ENCODE assay signal across 16 mouse cellular contexts in the genomic region with DNA sequence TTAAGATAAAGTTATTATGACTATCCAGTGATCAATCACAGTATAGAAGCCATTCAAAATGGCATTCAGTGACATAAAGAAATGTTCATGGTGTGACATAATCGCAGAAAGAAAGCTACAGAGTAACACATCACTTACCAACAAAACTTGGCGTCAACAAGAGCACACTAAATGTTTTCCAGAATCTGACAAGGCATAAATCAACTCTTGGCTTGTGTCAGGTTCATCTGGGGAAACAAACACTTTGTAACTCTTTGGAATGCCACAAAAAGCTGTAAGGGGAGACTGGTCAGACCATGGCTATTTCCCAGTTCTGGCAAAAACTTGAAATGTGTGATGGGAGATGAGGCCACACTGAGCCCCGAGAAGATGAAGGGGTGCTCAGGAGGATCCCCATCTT. TPM values are rescaled to one million over a fixed set of nuclear protein-coding genes. Genes with fewer than 3 reads are reported as not detected.
DNase-seq lines count a peak whose midpoint lies in the region; ATAC-seq lines count a peak whose summit lies in the region.
"Had no signal": no experiment of that assay in that cellular context is flagged by ENCODE, and none has a peak within 500 bp of the region (broad histone marks: within the 10 kb centered on the region; RNA-seq: fewer than 3 reads in every experiment).

No protein-coding gene starts in this region.

- H3K36me3 ChIP-seq in hindbrain, embryonic 15.5 days = no peaks in the 10 kb centered on the region
- no peaks in the 10 kb centered on the region for H3K36me3 ChIP-seq in hindbrain, embryonic 11.5 days (ENCODE audit: control insufficient read depth, insufficient read depth, low read length)
- H3K36me3 ChIP-seq in limb, embryonic 15.5 days = no peaks in the 10 kb centered on the region
- H3K36me3 ChIP-seq in limb, embryonic 10.5 days = no peaks in the 10 kb centered on the region
- no peaks in the 10 kb centered on the region for H3K36me3 ChIP-seq in hindbrain, embryonic 16.5 days (ENCODE audit: control insufficient read depth, insufficient read depth, low read length)
- H3K36me3 ChIP-seq: embryonic facial prominence, embryonic 12.5 days; limb, embryonic 13.5 days had no signal

- peak overlapping the region; percentile 31; the same call in 1 of the 2 replicates for H3K27ac ChIP-seq in hindbrain, embryonic 15.5 days (replicated peaks)
- H3K27ac ChIP-seq in hindbrain, embryonic 11.5 days (ENCODE audit: low read depth, low read length) = no peak overlapping the region
- H3K27ac ChIP-seq in limb, embryonic 15.5 days = peak overlapping the region; percentile 17; the same call in 1 of the 2 replicates
- no peak overlapping the region for H3K27ac ChIP-seq in limb, embryonic 10.5 days
- H3K27ac ChIP-seq in hindbrain, embryonic 16.5 days (ENCODE audit: low read depth, low read length) = peak overlapping the region; percentile 41; the same call in 1 of the 2 replicates
- H3K27ac ChIP-seq: embryonic facial prominence, embryonic 12.5 days; limb, embryonic 13.5 days had no signal

- no peaks in the 10 kb centered on the region for H3K27me3 ChIP-seq in hindbrain, embryonic 15.5 days
- no peaks in the 10 kb centered on the region for H3K27me3 ChIP-seq in hindbrain, embryonic 11.5 days (ENCODE audit: control insufficient read depth, insufficient read depth, low read length)
- H3K27me3 ChIP-seq in limb, embryonic 15.5 days = no peaks in the 10 kb centered on the region
- H3K27me3 ChIP-seq in limb, embryonic 10.5 days (ENCODE audit: low read depth, poor library complexity, severe bottlenecking) = no peaks in the 10 kb centered on the region; the same call in 1 of the 2 replicates
- no peaks in the 10 kb centered on the region for H3K27me3 ChIP-seq in hindbrain, embryonic 16.5 days (replicated peaks; ENCODE audit: control insufficient read depth, insufficient read depth, low read length)
- H3K27me3 ChIP-seq: CH12.LX; embryonic facial prominence, embryonic 12.5 days; limb, embryonic 13.5 days had no signal

- 79% methylated on average over 3 of the region's 3 CpGs for WGBS in hindbrain, embryonic 15.5 days
- 86% methylated on average over 3 of the region's 3 CpGs for WGBS in hindbrain, embryonic 11.5 days
- 77% methylated on average over 3 of the region's 3 CpGs for WGBS in limb, embryonic 15.5 days
- 92% methylated on average over 3 of the region's 3 CpGs for WGBS in limb, embryonic 10.5 days
- WGBS in hindbrain, embryonic 16.5 days = 77% methylated on average over 3 of the region's 3 CpGs

- H3K4me2 ChIP-seq in hindbrain, embryonic 15.5 days = no peak overlapping the region
- no peak overlapping the region for H3K4me2 ChIP-seq in hindbrain, embryonic 11.5 days (replicated peaks; ENCODE audit: low read depth, low read length)
- no peak overlapping the region for H3K4me2 ChIP-seq in limb, embryonic 15.5 days
- H3K4me2 ChIP-seq in hindbrain, embryonic 16.5 days (ENCODE audit: low read length) = no peak overlapping the region
- H3K4me2 ChIP-seq: embryonic facial prominence, embryonic 12.5 days; heart, embryonic 11.5 days; limb, embryonic 13.5 days had no signal

- no peak for DNase-seq in hindbrain, embryonic 11.5 days (ENCODE audit: low spot score)
- no peak for DNase-seq in limb, embryonic 10.5 days (ENCODE audit: low spot score)
- DNase-seq in adipocyte (ENCODE audit: low spot score) = peak; percentile 71
- DNase-seq in B cell, adult 2 months = no peak
- no peak for DNase-seq in Muller cell, postnatal 12 days (ENCODE audit: inconsistent ontology term)
- DNase-seq: cerebellum, postnatal 25 days; liver, postnatal 0 days; thymus, postnatal 36 days had no signal

- ATAC-seq in hindbrain, embryonic 15.5 days (ENCODE audit: low FRiP score, low read depth) = no peak
- ATAC-seq in hindbrain, embryonic 11.5 days (ENCODE audit: low FRiP score) = no peak
- no peak for ATAC-seq in limb, embryonic 15.5 days (ENCODE audit: insufficient number of reproducible peaks, low FRiP score, low TSS enrichment, low read depth)
- ATAC-seq in hindbrain, embryonic 16.5 days = no peak
- ATAC-seq: activated CD4-positive, CD25-positive, alpha-beta regulatory T cell, adult 4 months; liver, postnatal 0 days had no signal

- no peak overlapping the region for H3K4me3 ChIP-seq in hindbrain, embryonic 15.5 days
- H3K4me3 ChIP-seq in hindbrain, embryonic 11.5 days (ENCODE audit: low read depth, low read length) = no peak overlapping the region
- H3K4me3 ChIP-seq in limb, embryonic 15.5 days = no peak overlapping the region
- H3K4me3 ChIP-seq in limb, embryonic 10.5 days = no peak overlapping the region
- no peak overlapping the region for H3K4me3 ChIP-seq in hindbrain, embryonic 16.5 days (ENCODE audit: low read length)
- H3K4me3 ChIP-seq: embryonic facial prominence, embryonic 12.5 days; limb, embryonic 13.5 days had no signal

- H3K9me3 ChIP-seq in hindbrain, embryonic 15.5 days = no peaks in the 10 kb centered on the region
- H3K9me3 ChIP-seq in hindbrain, embryonic 11.5 days (ENCODE audit: control insufficient read depth, low read length) = no peaks in the 10 kb centered on the region
- no peaks in the 10 kb centered on the region for H3K9me3 ChIP-seq in limb, embryonic 15.5 days
- no peaks in the 10 kb centered on the region for H3K9me3 ChIP-seq in limb, embryonic 10.5 days (replicated peaks)
- no peaks in the 10 kb centered on the region; the same call in 1 of the 2 replicates for H3K9me3 ChIP-seq in hindbrain, embryonic 16.5 days (ENCODE audit: control insufficient read depth, low read length)
- H3K9me3 ChIP-seq: embryonic facial prominence, embryonic 12.5 days had no signal

- 0 out of 2 replicates have a peak, but pooled peaks cover 3% of the 10 kb centered on the region for H3K4me1 ChIP-seq in hindbrain, embryonic 15.5 days (replicated peaks)
- H3K4me1 ChIP-seq in hindbrain, embryonic 11.5 days (replicated peaks; ENCODE audit: control insufficient read depth, insufficient read depth, low read length) = no peaks in the 10 kb centered on the region
- H3K4me1 ChIP-seq in limb, embryonic 15.5 days = peaks cover 5% of the 10 kb centered on the region; the same call in 1 of the 2 replicates
- H3K4me1 ChIP-seq in limb, embryonic 10.5 days = no peaks in the 10 kb centered on the region
- H3K4me1 ChIP-seq in hindbrain, embryonic 16.5 days (ENCODE audit: control insufficient read depth, insufficient read depth, low read depth, low read length) = no peaks in the 10 kb centered on the region
- H3K4me1 ChIP-seq: embryonic facial prominence, embryonic 12.5 days had no signal

- H3K9ac ChIP-seq in hindbrain, embryonic 15.5 days = no peak overlapping the region
- H3K9ac ChIP-seq in hindbrain, embryonic 11.5 days (ENCODE audit: low read depth, low read length) = no peak overlapping the region
- no peak overlapping the region for H3K9ac ChIP-seq in limb, embryonic 15.5 days
- no peak overlapping the region for H3K9ac ChIP-seq in hindbrain, embryonic 16.5 days (ENCODE audit: low read depth, low read length)
- H3K9ac ChIP-seq: embryonic facial prominence, embryonic 12.5 days; limb, embryonic 13.5 days; liver, postnatal 0 days had no signal

RNA-seq across cellular contexts. Expression of a gene that starts 36.8 kb away (rescaled TPM):
- 2.1 TPM in 2 replicates for polyA plus RNA-seq in hindbrain, embryonic 15.5 days (2015; fragmentation: Nextera tagmentation; extraction: Ambion mirVana)
- polyA plus RNA-seq in hindbrain, embryonic 11.5 days (2014; fragmentation: Nextera tagmentation; extraction: Ambion mirVana) = 0.12 and 0.45 TPM in 2 replicates
- 3.8 and 4.6 TPM in 2 replicates for polyA plus RNA-seq in limb, embryonic 15.5 days (2015; fragmentation: Nextera tagmentation; extraction: Ambion mirVana)
- polyA plus RNA-seq in limb, embryonic 10.5 days (2016; fragmentation: Nextera tagmentation; extraction: Ambion mirVana) = 0.36 and 0.93 TPM in 2 replicates
- polyA plus RNA-seq in hindbrain, embryonic 16.5 days (2015; fragmentation: Nextera tagmentation; extraction: Ambion mirVana) = 2.3 and 2.5 TPM in 2 replicates
- polyA plus RNA-seq: activated CD4-positive, CD25-positive, alpha-beta regulatory T cell, adult 4 months had no signal

Comparison
In these comparisons a context has a peak if more than half of its experiments do, and no peak if none do; other contexts are left out.
1. H3K27ac ChIP-seq: peak in hindbrain, embryonic 15.5 days (single experiment), limb, embryonic 15.5 days (single experiment) and hindbrain, embryonic 16.5 days (single experiment); none in hindbrain, embryonic 11.5 days (single experiment) and limb, embryonic 10.5 days (single experiment).